Mouse (Mus musculus) forelimb bud, embryonic 11.5 days (tissue): Measurements from ENCODE around the gene Snd1.

Source experiments
- DNase-seq: peaks from one replicate; pipeline ENCODE4 v3.0.0-alpha.2; 2012; ENCODE audit warnings: low read depth, low spot score

Snd1 gene

DNA sequence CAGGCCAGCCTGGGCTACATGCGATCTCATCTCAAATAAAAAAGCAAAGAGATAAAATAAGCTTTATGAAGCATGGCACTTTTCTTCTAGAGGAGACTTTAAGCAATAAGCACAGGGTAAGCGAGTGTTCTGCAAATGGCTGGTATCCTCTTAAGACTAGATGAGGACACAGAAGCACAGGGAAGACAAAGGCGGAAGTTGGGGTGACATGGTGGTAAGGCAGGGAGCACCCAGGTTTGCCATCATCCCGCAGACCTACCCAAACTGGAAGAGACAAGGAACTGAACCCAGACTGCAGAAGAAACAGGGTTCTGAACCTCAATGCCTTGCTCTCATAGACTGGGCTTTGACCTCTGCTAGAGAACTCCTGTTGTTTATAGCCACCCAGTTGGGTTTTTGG, 119.8 kb downstream of the Snd1 start:
- DNase-seq: no peak

DNA sequence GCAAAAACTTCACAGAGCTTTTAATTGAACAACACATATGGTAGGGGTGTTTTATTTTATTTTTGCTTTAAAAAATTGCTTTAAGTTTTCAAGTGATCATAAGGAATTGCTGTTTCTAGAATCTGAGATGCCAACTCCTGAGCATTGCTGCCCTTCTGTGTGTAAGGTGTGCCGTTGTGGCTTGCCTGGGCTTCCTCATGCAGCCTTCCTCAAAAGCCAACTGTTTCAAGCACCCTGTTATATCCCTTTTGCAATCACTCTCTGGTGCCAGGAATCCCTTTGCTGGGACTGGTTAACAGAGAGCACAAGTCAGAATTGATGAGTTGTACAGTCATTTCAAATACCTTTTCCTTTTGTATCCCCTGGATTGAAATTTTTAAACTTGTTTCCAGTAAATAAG, 120.3 kb downstream of the Snd1 start:
- DNase-seq: no peak

DNA sequence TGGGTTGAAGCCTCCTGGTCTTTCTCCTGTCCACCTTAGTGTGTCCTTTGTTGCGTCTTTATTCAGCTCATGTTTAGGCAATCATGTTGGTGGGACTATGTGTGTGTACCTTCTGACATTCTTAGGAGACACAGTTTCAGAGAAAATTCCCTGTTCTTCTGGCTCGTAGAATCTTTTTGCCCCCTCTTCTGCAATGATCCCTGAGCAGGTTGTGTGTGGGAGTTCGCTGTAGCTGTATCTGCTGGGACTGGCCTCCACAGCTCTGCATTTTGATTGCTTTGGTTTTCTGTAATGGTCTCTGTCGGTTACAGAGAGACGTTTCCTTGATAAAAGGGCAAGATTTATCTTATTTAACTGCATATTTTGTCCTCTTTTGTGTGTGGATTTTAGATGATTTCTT, 122.3 kb downstream of the Snd1 start:
- no peak for DNase-seq

DNA sequence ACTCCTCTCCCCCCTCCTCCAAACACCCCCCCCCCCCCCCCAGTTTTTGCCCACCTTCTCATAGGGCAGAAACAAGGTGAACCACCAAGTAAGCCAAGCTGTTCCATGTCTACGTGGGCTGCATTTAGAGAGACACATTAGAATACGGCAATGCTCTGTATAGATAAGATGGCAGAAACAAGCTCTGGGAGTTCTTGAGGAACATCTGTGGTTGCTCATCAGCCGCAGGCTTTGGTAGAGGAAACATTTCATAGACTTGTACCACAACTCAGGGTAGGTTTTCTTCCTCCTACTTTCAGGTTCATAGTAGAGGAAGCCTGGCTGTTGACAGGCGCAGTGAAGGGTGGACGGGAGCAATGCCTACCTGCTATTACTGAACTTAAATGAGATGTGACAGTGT, 124.2 kb downstream of the Snd1 start:
- no peak for DNase-seq

DNA sequence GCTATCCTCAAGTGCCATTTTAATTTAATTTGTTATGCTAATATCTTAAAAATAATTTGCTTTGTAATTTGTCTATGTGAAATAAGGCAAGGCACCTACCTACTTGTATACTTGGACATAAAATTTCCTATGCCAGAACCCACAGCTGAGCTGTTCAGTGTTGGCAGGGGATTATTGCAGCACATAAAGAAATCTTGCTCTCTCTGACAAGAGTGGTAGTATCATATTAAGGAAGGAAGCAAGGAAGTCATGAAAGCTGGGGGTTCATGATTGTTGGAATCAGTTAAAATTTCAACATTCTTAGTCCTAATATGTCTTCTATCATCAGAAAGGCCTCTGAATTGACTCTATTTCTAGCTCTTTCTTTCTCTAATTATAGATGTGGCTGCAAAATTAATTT, 125.5 kb downstream of the Snd1 start:
- DNase-seq: no peak

DNA sequence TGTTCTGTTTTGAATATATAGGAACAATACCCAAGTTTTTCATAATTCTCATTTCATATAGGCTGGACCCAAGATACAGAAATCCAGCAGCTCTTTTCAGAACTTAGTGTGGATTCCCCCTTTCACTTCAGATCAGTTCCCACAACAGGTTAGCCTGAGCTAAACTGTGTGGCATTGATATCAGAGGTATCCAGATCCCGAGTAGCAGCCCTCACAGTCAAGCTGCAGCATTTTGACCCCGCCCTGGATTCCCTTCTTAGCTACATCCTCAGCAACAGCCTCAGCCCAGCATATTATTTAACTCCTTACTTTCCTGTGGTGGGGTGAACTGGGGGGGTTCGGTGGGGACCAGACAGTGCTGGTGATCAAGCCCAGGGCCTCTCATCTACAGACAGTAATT, 128.5 kb downstream of the Snd1 start:
- no peak for DNase-seq

DNA sequence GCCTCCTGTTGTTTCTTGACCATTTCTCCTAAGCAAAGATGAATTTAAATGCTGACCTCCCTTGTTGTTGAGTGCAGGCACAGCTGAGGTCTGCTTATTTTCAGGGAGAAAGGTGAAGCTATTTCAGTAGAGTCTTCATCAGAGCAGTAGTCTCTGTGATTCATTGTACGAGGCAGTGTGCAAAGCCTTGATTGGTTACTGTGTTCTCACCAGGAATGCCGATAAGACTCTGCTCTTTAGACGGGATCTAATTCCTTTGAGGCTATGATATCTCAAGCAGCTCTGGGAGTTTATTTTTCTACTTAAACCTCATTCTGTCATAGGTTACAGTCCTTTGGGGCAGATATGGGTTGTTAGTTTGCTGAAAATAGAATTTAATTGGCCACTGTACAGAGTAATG, 128.9 kb downstream of the Snd1 start:
- DNase-seq: no peak

DNA sequence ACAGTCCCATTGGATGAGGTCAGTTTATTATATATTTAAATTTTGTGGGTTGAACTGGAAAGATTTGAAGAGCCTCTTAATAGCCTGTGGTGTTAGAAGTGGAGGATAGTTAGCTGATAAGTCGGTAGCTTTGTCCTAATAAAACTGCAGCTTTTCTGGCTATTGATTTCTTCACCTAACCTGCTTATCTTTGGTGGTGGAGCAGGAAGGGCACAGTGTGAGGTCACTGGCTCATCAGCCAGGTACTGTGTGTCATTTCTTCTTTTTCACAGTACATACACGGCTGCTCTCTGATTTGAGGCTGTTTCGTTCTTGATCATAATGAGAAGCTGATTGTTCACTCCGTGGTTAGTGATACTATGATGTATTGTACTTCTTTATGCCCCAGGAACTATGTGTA, 134.4 kb downstream of the Snd1 start:
- no peak for DNase-seq

DNA sequence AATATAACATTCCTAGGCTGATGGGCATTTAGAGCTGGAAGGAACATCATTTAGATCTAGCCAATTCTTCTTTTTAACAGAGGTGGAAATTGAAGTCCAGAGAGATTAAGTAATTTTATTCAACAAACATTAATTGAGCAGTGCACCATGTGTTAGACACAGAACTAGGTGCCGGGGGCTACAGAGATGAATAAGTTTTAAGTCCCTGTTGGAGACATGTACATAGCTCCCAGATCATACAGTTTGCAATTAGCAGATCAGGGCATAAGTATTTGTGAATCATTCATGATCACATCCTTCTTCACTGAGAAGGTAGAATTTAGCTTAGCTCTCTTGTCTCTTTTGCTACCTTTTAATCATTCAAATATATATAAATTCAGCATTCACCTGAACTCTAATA, 135.2 kb downstream of the Snd1 start:
- DNase-seq: no peak

DNA sequence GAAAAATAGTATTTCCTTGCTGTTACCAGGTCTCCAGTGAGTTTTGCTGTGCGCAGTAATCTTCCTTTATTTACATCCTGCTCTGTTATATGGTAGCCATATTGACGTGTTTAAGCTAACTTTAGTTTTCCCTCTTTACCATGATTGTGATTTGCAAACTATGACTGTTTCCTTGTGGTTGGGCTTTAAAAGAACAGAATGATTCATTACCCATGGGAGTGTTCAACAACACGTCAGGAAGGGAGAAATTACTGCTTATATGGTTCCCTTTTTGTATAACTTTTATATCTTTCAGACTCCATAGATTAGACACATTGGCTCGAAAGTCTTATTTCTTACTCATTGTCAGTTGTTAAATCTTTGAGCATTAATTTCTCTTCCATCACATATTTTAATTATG, 138.5 kb downstream of the Snd1 start:
- DNase-seq: no peak

DNA sequence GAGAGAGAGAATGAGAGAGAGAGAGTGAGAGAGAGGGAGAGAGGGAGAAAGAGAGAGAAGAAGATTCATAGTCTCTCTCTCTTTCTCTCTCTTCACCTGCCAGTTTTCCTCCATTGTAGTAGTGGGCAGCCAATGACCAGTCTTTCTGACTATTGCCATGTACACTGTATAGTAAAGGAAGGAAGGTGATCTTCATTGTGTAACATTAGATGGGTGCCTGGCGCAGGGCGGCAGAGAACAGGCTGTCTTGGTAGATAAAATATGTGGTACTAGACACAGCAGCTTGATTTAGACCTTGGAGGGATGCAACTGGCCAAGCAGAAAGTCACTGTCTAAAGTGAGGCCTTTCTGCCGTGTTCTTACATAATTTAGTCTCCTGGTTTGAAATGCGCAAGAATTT, 139.9 kb downstream of the Snd1 start:
- no peak for DNase-seq

DNA sequence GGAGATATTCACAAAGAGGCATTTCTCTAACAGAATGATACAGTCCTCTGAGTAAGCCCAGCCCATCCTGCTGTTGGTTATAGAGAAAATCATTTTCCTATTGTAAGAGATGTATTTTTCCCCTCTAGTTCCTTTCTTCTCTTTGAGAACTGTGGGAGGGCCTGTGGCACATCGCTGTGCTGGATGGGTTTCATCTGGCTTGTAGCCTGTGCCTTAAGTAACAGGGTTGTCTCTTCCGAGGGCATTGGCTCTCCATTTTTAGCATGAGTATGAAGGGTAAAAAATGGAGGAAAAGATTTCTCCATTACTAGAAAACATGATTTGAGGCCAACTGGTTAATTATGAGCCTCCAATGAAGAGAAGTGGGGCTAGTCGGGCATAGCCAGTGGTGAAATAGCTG, 140.5 kb downstream of the Snd1 start:
- DNase-seq: no peak

DNA sequence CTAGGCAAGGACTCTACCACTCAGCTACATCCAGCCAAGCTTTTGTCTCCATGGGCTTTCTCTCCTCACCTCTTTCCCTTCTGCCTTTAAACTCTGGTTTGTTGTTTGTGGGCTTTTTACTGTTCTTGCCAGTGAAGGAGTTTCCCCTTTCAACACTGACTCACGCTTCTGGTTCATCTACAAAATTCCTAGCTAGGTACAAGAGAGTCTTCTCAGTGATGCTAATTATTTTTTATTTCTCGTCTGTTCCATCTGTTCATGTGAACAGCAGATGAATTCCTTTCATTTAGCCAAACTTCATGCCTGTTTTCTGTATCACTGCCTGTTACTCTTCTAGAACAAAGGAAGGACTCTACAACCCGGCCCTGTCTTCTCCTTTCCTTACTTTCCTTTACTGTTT, 141.0 kb downstream of the Snd1 start:
- DNase-seq: no peak

DNA sequence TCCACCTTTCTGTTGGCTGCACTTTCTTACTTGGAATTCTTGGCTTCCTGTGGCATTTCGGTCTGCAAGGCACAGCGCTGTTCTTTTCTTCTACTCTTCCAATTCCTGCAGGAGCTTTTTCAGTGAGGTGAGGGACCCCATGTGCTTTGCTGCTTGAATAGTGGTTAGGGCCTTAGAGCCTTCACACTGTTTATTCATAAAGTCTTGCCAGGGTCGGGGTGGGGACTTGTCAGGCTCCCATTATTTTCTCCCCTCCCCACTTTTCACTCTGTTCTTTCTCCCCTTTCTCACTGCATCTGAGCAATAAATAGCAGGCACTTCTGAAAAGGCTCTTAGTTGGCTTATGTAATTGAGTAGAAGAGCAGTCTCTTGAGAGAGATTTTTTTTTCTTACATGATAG, 143.4 kb downstream of the Snd1 start:
- no peak for DNase-seq

DNA sequence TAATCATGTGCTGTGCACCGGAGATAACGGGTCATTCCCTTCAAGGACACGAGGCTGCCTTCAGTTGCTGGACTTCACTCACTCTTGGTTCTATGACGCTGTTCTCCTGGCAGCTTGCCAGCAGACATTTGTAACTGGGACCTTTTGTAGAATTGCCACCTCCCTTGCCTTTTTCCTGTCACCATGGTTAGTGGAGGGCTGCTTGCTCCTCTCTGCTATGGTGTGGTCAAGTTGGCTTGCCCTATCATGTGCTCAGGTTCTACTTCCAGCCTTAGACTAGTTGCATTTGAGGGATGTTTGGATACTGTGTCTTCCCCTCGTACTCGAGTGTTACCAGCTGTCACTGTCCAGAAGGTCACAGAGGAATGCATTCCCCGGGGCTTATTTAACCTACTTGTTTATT, 143.8 kb downstream of the Snd1 start:
- no peak for DNase-seq

DNA sequence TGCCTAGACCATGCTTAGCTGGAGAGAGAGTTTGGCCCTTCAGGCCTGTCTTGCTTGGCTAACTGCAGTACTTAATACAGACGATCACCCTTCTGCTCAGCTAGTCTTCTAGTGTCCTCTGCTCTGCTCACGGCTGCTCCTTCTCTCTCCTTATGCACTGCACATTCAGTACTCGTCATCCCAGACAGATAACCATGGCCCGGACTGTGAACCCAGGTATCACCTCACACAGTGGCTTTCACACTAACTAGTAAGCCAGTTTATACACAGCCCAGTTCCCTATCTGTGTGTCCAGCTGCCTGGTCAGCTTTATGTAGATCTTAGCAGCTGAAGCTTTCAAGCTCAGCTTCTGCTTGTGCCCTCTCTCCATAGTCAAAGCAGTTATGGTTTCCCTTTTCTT, 146.5 kb downstream of the Snd1 start:
- DNase-seq: no peak

DNA sequence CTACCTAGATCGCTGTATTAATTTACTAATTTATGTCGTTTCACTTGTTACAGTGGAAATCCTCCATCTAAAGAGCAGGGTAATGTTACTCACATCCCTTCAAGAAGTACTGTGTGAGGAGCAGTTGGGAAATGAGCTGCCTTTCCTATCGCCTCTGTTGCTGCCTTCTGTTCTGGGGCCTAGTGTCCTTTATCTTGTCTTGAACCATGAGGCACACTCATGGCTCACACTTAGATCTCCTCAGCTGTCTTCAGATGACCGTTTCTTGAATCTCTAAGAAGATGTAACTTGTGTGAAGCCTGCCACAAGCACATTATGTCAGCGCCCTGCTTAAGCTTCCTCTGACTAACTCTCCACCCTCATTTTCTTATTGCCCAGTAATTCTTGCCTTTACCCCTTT, 147.0 kb downstream of the Snd1 start:
- DNase-seq: no peak

DNA sequence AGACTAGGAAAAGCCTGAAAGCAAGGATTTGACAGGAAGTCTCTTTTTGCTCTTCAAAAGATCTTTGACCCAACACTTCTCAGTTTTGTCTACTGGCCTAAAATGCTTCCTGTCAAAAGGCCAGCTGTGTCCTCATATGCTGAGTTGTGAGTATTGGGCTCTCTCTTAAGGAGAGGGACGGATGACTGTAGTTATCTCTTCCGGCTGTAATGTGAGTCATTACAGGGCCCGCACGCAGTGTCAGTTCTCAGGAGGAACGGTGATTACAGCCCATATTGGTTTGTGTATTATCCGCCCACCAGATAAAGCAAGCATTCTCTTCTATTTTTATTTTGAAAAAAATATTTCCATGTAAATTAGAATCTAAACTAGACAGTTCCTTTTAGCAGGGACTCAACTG, 147.6 kb downstream of the Snd1 start:
- no peak for DNase-seq

DNA sequence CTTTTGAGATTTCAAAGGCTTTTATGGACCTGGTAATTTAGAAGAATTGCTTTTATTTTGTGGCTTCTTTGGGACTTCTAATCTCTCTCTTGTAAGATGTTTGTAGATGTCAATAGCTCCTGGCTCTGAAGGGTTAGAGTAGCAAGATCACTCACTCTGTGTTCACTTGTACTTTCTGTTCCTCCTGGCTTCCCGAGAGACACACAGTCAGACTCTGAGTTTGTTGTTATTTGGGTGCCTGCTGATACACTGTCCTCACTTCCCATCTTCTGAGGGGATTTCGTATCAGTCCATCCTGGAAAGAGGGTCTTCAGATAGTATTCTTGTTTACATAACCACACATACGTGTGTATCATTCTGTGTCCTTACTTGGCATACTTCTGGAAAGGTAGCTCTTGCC, 148.0 kb downstream of the Snd1 start:
- DNase-seq: no peak

DNA sequence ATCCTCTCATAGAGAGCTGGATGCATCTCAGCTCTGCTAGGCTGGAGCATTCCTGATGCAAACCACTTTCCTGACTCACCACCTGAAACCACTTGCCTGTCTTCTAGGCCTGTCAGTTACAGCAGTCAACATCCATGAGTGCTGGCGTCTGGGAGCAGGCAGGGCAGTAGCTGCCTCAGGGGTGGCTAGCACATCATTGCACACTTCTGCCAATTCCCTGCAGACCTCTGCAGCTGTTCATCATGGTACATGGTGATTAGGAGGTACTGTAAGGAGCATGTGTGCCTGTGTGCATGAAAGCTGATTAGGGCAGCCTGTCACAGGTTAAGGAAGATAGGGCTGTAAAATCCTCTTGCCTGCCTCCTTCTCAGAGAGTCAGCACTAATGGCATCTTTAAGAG, 153.5 kb downstream of the Snd1 start:
- DNase-seq: no peak

DNA sequence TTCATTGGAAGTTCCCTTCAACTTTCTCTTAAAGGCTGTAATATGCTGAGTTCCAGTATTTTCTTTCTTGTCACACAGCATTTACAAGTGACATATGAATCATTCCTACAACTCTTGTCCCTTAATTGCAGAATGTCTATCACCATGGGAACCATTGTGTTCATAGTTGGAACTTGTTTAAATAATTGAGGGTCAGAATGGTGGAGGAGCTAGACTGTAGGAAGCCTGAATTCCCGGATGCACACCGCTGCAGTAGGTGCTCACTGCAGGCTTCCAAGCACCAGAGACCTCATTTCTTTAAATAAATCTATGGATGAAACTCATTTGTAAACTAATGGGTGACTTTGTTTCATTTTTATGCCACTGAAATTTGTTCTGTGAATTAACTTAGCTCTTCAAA, 154.9 kb downstream of the Snd1 start:
- DNase-seq: no peak

DNA sequence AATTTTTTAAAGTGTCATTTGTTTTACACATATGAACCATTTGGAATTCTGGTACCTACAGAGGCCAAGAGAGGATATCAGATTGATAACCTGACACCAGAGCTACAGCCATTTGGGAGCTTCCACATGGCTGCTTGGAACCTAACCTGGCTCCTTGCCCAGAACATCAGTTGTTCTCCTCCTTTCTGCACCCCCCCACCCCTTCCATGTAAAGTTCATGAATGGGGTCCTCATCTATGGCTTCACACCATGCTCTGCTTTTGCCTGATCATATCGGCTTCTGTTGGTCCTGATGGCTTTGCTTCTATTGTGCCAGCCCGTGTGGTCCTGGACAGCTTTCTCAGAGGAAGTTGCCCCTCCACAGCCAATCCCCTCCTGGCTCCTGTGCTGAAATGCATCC, 156.0 kb downstream of the Snd1 start:
- DNase-seq: no peak

DNA sequence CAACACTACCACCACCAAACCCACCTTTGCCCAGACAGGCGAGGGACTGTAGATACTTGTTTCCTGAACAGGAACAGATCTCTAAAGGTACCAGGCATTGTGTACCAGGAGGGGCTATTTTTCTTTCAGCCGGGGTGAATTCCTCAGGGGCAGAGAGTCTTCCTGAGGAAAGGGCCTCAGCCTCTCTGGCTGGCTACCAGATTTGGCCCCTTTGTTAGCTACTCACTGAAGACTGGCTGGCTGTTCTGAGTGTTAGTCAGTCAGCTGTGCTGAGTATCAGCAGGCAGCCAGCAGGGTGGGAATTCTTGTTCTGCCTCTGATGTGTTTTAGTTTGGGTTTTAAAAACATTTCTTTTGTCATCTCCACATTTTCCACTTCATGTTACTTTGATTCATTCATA, 158.2 kb downstream of the Snd1 start:
- no peak for DNase-seq

DNA sequence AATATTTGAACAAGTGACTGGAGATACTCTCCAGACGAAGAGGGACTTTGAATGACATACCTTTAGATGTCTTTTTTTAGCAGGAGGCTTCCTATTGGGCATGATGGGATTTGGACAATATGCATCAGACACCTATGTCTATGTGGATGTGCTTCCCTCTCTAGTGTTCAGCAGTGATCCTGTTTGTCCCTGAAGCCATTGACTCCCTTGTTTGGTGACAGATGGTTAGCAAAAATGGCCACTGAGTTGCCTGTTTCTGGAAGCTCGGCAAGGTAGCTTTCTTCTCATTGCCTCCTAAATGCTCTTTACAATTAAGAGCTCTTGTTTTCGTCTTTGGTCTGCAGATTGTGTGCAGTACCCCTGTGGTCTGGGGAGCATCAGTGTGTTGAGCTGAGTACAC, 158.7 kb downstream of the Snd1 start:
- DNase-seq: no peak

DNA sequence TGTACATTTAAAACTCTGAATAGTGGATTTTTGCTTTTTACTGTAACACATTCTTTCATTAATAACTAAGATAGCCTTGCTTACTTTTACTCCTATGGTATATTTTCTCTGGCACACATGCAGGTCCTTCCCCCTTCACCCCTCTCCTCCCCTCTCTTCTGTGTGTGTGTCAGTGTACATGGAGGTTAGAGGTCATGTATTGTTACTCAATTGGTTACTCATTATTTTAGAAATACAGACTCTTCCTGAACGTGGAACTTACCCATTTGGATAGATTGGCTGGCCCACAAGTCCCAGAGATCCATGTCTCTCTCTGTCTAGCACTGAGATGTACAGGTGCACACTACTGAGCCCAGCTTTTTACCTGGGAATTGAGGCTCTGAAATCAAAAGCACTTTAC, 160.2 kb downstream of the Snd1 start:
- DNase-seq: no peak
